Mouse (Mus musculus): Measurements from ENCODE around the gene Serinc2.
"Not testable (repeated sequence)": the region's sequence is repeated elsewhere in the genome, so short reads cannot be mapped to it uniquely, and the experiment has no call there.

Gene Serinc2

GRCm38 (mm10) chr4:130264131-130264530 lies 14.9 kb downstream of the Serinc2 start:
- CTCF ChIA-PET = no interaction called here

DNA sequence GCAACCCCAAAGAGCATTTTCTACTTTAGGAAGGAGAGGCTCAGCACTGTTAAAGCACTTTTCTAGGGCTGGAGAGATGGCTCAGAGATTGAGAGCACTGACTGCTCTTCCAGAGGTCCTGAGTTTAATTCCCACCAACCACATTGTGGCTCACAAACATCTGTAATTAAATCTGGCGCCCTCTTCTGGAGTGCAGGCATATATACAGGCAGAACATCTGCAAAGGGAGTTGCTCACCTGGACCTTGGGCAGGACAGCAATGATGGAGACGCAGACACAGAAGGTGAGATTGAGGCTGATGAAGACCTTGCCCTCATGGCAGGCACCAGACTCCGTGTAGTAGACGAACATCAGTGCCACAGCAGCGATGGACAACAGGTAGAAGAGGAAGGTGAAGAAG lies 18.6 kb downstream of the Serinc2 start:
- CTCF ChIA-PET = no interaction called here

DNA sequence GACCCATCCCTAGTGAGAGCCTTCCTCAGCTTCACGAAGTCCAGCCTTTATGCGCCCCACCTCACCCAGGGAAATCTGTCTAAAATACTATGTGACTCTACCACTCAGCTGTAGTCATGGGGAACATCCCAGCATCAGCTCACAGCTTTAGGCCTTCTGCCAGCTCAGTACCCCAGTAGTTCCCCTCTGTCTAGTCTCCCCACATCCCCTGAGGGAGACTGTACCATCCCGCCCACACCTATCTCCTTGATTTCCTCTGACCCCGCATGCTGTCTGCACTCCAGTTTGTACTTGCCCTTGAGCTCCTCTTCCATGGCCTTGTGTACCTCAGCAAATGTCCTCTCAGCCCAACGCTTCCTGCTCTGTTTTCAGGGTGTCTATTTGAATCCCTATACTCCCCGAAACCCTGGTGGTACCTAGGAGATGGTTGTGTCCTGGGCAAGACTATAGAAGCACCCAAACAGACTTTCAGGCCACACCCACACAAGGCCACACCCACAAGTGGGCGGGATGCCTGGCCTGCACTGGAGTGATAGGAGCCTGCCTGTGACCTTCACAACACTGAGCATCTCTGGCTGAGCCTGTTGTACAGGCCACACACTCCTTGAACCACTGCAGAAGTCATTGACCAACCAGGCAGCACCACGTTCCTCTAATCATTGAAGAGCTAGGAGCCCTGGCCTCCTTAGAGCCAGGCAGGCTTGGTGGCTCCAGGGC lies 26.4 kb downstream of the Serinc2 start:
- CTCF ChIA-PET = no interaction called here

DNA sequence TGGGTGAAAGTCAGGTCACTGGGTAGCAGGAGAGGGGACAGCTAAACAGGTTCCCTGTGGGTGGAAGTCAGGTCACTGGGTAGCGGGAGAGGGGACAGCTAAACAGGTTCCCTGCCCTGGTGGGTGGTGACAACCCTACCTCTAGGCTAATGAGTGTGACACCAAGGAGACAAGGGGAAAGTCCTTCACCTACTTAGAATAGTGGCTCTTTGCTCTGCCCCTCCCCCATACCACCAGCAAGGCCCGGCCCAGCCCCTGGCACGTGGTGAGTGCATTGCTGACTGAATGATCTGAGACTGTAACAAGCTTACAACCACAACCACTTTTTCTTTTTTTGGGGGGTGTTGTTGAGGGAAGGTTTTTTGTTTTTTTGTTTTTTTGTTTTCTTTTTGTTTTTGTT lies 27.2 kb downstream of the Serinc2 start:
- CTCF ChIA-PET = no interaction called here

GRCm38 (mm10) chr4:130251172-130251705 lies 27.8 kb downstream of the Serinc2 start:
- CTCF ChIA-PET = no interaction called here

DNA sequence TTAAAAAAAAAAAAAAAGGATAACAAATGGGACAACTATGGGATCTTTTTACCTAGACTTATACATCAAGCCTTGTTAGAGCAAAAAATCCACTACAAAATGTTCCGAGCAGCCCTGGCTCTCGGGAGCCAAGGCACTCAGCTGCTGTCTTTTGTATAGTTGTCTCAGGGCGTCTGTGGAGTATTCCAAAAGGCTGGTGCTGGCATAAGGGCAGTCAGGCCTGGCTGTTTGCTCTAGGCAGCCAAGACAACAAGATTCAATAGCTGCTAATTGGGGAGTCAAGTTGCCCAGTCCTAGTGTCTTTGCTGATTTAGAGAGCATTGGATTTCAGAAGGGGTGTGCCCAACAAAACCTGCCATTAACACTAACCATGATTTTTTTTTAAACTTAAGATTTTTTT lies 30.4 kb downstream of the Serinc2 start:
- CTCF ChIA-PET = no interaction called here

GRCm38 (mm10) chr4:130246132-130246531 lies 32.9 kb downstream of the Serinc2 start:
- CTCF ChIA-PET = no interaction called here

- CTCF ChIA-PET = no interaction called here
Measured at GRCm38 (mm10) chr4:130244749-130245148, 34.3 kb downstream of the Serinc2 start.

GRCm38 (mm10) chr4:130243621-130244020 lies 35.4 kb downstream of the Serinc2 start:
- CTCF ChIA-PET = not testable (repeated sequence)

DNA sequence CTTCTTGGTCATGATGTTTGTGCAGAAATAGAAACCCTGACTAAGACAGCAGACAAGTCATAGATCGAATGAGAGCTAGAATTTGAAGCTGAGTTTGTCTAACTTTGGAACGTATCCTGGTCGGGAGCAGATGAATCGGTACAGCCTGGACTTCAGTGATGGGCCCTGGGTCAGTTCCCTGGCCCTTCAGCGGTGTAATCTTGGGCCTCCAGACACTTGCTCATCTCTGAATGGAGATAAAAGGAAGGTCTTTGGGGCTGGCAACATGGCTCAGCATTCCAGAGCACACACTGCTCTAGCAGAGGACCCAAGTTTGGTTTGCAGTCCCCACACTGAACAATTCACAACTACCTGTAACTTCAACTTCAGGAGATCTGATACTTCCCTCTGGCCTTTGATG lies 36.0 kb downstream of the Serinc2 start:
- CTCF ChIA-PET = no interaction called here

DNA sequence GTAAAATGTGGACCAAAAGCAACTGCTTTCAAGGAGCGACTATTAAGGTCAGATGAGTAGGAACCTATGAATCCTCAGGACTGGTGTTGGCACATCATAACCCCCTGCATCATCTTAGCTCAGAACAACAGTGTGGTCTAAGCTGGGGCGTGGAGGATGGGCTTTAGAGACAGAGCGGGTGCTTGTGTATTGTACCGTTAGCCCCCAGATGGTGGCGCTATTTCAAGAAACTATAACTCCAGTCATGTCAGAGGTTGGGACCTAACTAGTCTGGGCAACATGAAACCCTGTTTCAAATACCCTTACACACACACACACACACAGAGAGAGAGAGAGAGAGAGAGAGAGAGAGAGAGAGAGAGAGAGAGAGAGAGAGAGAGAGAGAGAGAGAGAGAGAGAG lies 38.3 kb downstream of the Serinc2 start:
- CTCF ChIA-PET = no interaction called here

GRCm38 (mm10) chr4:130237607-130238006 lies 41.4 kb downstream of the Serinc2 start:
- CTCF ChIA-PET = no interaction called here

DNA sequence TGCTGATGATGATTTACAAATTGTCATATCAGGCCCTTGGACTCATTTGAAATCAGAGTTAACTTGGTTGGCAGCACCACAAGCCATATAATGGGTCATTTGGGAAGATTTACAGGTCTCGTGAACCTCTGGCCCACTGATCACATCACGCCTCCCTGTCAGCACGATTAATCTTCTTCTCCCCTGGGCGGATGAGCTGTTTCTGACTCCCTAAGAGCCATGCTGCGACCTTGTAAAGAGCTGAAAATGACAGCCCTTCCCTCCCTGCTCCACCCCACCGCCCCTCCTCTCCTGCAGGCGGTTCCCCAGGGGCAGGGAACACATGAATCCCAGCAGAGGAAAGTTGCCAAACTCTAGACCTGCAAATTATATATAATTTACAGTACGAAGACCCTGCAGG lies 42.6 kb downstream of the Serinc2 start:
- CTCF ChIA-PET = no interaction called here

- CTCF ChIA-PET = interaction anchor here (0.5 kb wide), 1 partner anchor 413 kb away, joined by 11 read pairs; no protein-coding TSS in a partner anchor
Measured at GRCm38 (mm10) chr4:130224071-130224470, 54.9 kb downstream of the Serinc2 start.

DNA sequence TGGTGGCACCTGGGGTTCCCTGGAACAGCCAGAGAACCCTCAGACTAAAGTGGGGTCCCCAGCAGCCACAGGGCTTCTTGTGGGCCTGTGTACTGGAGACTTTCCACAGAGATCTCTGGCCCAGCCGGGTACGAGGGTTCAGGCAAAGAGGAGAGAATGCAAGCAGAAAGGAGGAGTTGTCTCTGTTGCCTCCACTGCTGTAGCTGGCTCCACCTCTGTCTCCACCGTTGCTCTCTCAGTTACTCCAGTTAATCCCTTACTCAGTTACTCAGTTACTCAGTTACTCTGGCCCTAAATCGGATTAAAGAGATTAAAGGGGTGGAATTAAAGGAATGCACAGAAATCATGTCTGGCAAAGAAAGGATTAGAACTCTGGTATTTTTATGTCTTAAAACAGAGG lies 56.8 kb downstream of the Serinc2 start, which contains the start of gene Gm853:
TSS of gene Gm853 (minus strand) at position 223 of the 400 bp plus-strand sequence.
- CTCF ChIA-PET = no interaction called here

GRCm38 (mm10) chr4:130220176-130220575 lies 58.8 kb downstream of the Serinc2 start:
- CTCF ChIA-PET = no interaction called here

DNA sequence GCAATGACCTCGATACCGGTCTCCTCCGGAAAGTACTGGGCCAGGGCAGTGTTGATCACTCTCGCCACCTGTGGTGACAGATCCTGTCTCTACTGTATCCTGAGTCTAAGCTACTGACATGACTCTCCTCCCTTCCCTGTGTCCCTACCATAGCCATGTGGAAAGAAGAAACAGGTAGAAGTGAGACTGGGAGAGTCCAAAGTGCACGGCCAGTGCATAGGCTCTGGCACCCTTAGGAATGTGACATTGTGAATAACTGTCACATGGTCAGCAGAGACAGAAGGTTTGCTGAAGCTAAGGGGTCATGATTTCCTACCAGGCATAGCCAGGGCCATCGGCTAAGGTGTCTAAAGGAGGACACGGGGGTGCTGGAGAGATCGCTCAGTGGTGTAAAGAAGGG lies 63.6 kb downstream of the Serinc2 start:
- CTCF ChIA-PET = interaction anchor here (0.7 kb wide), 1 partner anchor 18 kb away, joined by 12 read pairs; no protein-coding TSS in a partner anchor

DNA sequence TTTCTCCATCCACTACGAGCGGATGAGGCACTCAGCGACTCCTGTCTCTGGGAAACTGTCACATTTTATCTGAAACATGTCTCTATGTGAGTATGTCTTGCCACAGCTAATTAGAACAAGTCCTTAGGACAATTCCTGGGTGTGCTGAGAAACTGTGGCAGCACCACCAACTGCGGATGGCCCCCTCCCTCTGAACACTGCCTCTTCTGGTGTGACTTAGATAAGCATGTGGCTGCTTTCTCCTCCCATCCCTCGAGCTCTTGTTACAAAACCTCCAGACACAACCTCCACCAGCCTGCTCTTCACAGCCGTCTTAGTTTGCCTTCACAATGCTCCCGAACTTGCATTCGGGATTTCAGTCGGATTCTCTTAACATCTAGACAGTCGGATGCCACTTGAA lies 65.1 kb downstream of the Serinc2 start:
- CTCF ChIA-PET = no interaction called here

- CTCF ChIA-PET = no interaction called here
Measured at GRCm38 (mm10) chr4:130213197-130213596, 65.8 kb downstream of the Serinc2 start.

DNA sequence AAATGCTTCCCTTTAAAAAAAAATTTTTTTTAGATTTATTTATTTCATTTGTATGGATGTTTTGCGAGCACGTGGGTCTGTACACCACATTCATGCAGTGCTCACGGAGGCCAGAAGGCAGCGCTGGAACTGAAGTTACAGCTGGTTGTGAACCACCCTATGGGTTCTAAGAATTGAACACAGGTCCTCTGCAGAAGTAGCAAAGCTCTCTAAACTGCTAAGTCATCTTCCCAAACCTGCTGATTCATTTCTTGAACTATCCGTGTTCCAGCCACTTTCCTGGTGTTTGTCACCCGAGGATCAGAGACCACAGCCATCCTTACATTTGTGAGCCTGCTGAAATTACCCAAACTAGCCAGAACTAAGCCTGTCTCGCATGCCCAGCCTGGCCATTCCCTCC lies 66.6 kb downstream of the Serinc2 start:
- CTCF ChIA-PET = no interaction called here

DNA sequence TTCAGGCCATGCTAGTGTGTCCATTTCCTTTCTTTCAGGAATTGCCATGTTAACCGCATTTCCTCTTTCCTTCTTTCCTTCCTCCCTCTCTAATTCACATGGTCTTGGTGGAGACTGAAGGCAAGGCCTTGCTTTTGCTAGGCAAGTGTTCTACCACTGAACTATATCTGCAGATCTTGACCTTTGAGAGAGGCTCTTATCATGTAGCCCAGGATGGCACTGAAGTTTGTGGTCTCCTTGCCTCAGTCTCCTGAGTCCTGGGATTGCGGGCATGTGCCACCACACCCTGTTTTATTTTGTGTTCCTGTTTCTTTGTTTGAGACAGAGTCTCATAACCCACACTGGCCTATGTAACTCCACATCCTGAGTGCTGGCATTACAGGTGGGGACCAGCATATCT lies 67.1 kb downstream of the Serinc2 start:
- CTCF ChIA-PET = no interaction called here
